Mouse (Mus musculus): ENCODE data around the gene Kif13a. TPM values are rescaled to one million over a fixed set of nuclear protein-coding genes. Genes with fewer than 3 reads are reported as not detected.

The Kif13a gene
- total and polyA plus RNA-seq, 2 experiments from 2014 or later: 13.3 to 21.6 TPM

- H3K9ac ChIP-seq (replicated peaks; ENCODE audit: low read length): no peak overlapping the region
- no peak overlapping the region for H3K27ac ChIP-seq
- no peaks in the 10 kb centered on the region for H3K27me3 ChIP-seq (ENCODE audit: insufficient read depth, low read length)
- no peaks in the 10 kb centered on the region for H3K9me3 ChIP-seq (ENCODE audit: low read length)
- TF ChIP-seq CTCF (IDR thresholded peaks at IDR 0.05; ENCODE audit: low read depth): no peak
- DNase-seq (ENCODE audit: low spot score): no peak
- no peak overlapping the region for H3K4me3 ChIP-seq (ENCODE audit: low read length)
- no peak overlapping the region for H3K4me2 ChIP-seq (ENCODE audit: low read depth, low read length)
- H3K4me1 ChIP-seq (ENCODE audit: insufficient read depth, low read length): no peaks in the 10 kb centered on the region
- 86% methylated on average over 3 of the region's 3 CpGs for WGBS
- no peaks in the 10 kb centered on the region for H3K36me3 ChIP-seq (ENCODE audit: insufficient read depth, low read length)
- ATAC-seq: no peak
Measured at GRCm38 (mm10) chr13:46945256-46945655, 15.6 kb upstream of the Kif13a start.

DNA sequence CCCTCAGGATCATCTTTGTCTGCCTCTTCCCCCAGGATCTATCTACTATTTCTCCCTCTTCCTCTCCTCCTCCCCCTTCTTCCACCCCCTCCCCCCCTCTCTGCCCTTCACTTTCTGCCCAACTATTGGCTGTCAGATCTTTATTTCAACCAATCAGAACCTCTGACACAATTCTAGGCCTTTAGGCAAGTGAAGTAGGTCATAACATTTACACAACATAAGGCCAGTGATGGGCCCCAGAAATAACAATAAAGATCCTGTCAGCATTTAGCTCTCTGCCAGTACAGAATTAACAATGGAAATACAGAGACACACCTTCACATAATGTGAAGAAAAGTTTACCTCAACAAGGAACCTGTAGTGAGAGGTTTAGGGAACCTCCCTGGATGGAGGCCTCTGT is 13.6 kb upstream of the Kif13a start:
- H3K4me1 ChIP-seq (ENCODE audit: insufficient read depth, low read length): no peaks in the 10 kb centered on the region
- no peaks in the 10 kb centered on the region for H3K27me3 ChIP-seq (ENCODE audit: insufficient read depth, low read length)
- no peak overlapping the region for H3K27ac ChIP-seq
- H3K4me2 ChIP-seq (ENCODE audit: low read depth, low read length): no peak overlapping the region
- H3K9ac ChIP-seq (replicated peaks; ENCODE audit: low read length): no peak overlapping the region
- no peak for DNase-seq (ENCODE audit: low spot score)
- no peaks in the 10 kb centered on the region for H3K36me3 ChIP-seq (ENCODE audit: insufficient read depth, low read length)
- TF ChIP-seq CTCF (IDR thresholded peaks at IDR 0.05; ENCODE audit: low read depth): no peak
- ATAC-seq: no peak
- H3K9me3 ChIP-seq (ENCODE audit: low read length): no peaks in the 10 kb centered on the region
- no peak overlapping the region for H3K4me3 ChIP-seq (ENCODE audit: low read length)

DNA sequence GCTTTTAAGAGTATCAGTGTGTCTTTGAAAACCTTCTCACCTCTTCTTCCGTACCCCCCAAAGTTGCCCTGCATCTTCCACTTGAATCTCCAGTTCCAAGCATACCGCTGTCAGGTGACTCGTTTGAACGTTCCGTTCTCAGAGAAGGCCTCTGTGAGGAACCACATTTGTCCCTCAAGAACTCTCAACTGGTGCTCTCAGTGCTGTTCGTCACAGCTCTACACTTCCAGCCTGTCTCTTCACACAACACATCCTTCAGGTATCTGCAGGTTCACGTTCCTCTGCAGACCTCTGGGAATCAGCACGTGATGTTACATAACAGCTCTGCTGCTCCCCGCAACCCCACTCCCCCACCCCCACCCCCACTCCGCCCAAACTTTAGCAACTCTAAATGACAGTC is 4.4 kb upstream of the Kif13a start:
- no peaks in the 10 kb centered on the region for H3K36me3 ChIP-seq (ENCODE audit: insufficient read depth, low read length)
- WGBS: 84% methylated on average over 10 of the region's 10 CpGs
- ATAC-seq (no peak), DNase-seq (ENCODE audit: low spot score) (no peak)
- TF ChIP-seq CTCF (IDR thresholded peaks at IDR 0.05; ENCODE audit: low read depth): no peak
- H3K4me2 ChIP-seq (ENCODE audit: low read depth, low read length): no peak overlapping the region
- H3K27ac ChIP-seq: no peak overlapping the region
- H3K9ac ChIP-seq (replicated peaks; ENCODE audit: low read length): no peak overlapping the region
- H3K4me3 ChIP-seq (ENCODE audit: low read length): no peak overlapping the region
- H3K27me3 ChIP-seq (ENCODE audit: insufficient read depth, low read length): no peaks in the 10 kb centered on the region
- no peaks in the 10 kb centered on the region for H3K9me3 ChIP-seq (ENCODE audit: low read length)
- H3K4me1 ChIP-seq (ENCODE audit: insufficient read depth, low read length): 0 out of 2 replicates have a peak, but pooled peaks cover 4% of the 10 kb centered on the region

- no peaks in the 10 kb centered on the region for H3K36me3 ChIP-seq (ENCODE audit: insufficient read depth, low read length)
- H3K9me3 ChIP-seq (ENCODE audit: low read length): no peaks in the 10 kb centered on the region
- TF ChIP-seq CTCF (IDR thresholded peaks at IDR 0.05; ENCODE audit: low read depth): no peak
- no peaks in the 10 kb centered on the region for H3K27me3 ChIP-seq (ENCODE audit: insufficient read depth, low read length)
- no peak for DNase-seq (ENCODE audit: low spot score)
- no peak overlapping the region for H3K4me2 ChIP-seq (ENCODE audit: low read depth, low read length)
- H3K9ac ChIP-seq (replicated peaks; ENCODE audit: low read length): no peak overlapping the region
- ATAC-seq: no peak
- no peak overlapping the region for H3K27ac ChIP-seq
- H3K4me3 ChIP-seq (ENCODE audit: low read length): no peak overlapping the region
- H3K4me1 ChIP-seq (ENCODE audit: insufficient read depth, low read length): peaks cover 7% of the 10 kb centered on the region; the same call in 1 of the 2 replicates
- WGBS: 83% methylated on average over 6 of the region's 6 CpGs
Measured at GRCm38 (mm10) chr13:46932846-46933245, 3.2 kb upstream of the Kif13a start.

GRCm38 (mm10) chr13:46932049-46932448 is 2.4 kb upstream of the Kif13a start:
- Histone ChIP-seq H3K36me3 (ENCODE audit: insufficient read depth, low read length) (no peaks in the 10 kb centered on the region), H3K27me3 (ENCODE audit: insufficient read depth, low read length) (no peaks in the 10 kb centered on the region), H3K4me1 (ENCODE audit: insufficient read depth, low read length) (peaks cover 7% of the 10 kb centered on the region; the same call in 1 of the 2 replicates), H3K4me2 (ENCODE audit: low read depth, low read length) (no peak overlapping the region), H3K9me3 (ENCODE audit: low read length) (no peaks in the 10 kb centered on the region), H3K9ac (replicated peaks; ENCODE audit: low read length) (no peak overlapping the region), H3K27ac (no peak overlapping the region), H3K4me3 (ENCODE audit: low read length) (no peak overlapping the region)
- ATAC-seq (no peak), DNase-seq (ENCODE audit: low spot score) (no peak)
- TF ChIP-seq CTCF (IDR thresholded peaks at IDR 0.05; ENCODE audit: low read depth): no peak
- 100% methylated on average over 1 of the region's 1 CpGs for WGBS

DNA sequence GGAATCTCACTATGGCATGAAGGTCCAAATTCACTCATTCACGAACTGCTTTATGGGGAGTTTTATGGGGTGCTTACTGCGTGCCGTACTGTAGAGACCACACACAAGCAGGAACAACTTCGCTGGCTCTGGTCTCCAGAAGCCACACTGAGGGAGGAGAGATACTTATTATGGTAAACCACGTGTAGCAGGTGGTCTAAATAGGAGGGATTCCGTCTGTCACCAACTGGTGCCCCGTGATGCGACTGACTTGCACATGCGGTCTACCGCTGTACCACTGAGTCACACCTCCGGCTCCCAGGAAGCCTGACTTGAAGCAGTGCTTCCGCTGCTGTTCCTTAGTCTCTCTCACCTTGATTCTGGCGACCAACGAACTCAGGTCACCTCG is 986 bp upstream of the Kif13a start:
- H3K9me3 ChIP-seq (ENCODE audit: low read length): no peaks in the 10 kb centered on the region
- peak overlapping the region; percentile 91 for H3K27ac ChIP-seq
- H3K36me3 ChIP-seq (ENCODE audit: insufficient read depth, low read length): no peaks in the 10 kb centered on the region
- no peaks in the 10 kb centered on the region for H3K27me3 ChIP-seq (ENCODE audit: insufficient read depth, low read length)
- H3K4me2 ChIP-seq (ENCODE audit: low read depth, low read length): peak overlapping the region; percentile 91
- peaks cover 7% of the 10 kb centered on the region; the same call in 1 of the 2 replicates for H3K4me1 ChIP-seq (ENCODE audit: insufficient read depth, low read length)
- DNase-seq (ENCODE audit: low spot score): no peak
- H3K4me3 ChIP-seq (ENCODE audit: low read length): peak overlapping the region; percentile 82
- 1% methylated on average over 15 of the region's 15 CpGs for WGBS
- no peak for TF ChIP-seq CTCF (IDR thresholded peaks at IDR 0.05; ENCODE audit: low read depth)
- peak overlapping the region; percentile 77; the same call in 1 of the 2 replicates for H3K9ac ChIP-seq (replicated peaks; ENCODE audit: low read length)
- peak; percentile 27; the same call in 1 of the 2 replicates for ATAC-seq

- peak overlapping the region; percentile 77 for H3K9ac ChIP-seq (replicated peaks; ENCODE audit: low read length)
- peak; percentile 38 for TF ChIP-seq CTCF (IDR thresholded peaks at IDR 0.05; ENCODE audit: low read depth)
- DNase-seq (ENCODE audit: low spot score) (peak; percentile 63), ATAC-seq (peak; percentile 62)
- peaks cover 7% of the 10 kb centered on the region; the same call in 1 of the 2 replicates for H3K4me1 ChIP-seq (ENCODE audit: insufficient read depth, low read length)
- H3K36me3 ChIP-seq (ENCODE audit: insufficient read depth, low read length): no peaks in the 10 kb centered on the region
- under 1% methylated on average over 58 of the region's 60 CpGs for WGBS
- H3K9me3 ChIP-seq (ENCODE audit: low read length): no peaks in the 10 kb centered on the region
- no peaks in the 10 kb centered on the region for H3K27me3 ChIP-seq (ENCODE audit: insufficient read depth, low read length)
- H3K4me2 ChIP-seq (ENCODE audit: low read depth, low read length): peak overlapping the region; percentile 91
- peak overlapping the region; percentile 91 for H3K27ac ChIP-seq
- peak overlapping the region; percentile 82 for H3K4me3 ChIP-seq (ENCODE audit: low read length)
Measured at GRCm38 (mm10) chr13:46928961-46929691, 541 bp downstream of the Kif13a start.

Data from hindbrain, postnatal 0 days (tissue).